Mouse (Mus musculus) stomach, embryonic 14.5 days (tissue): ENCODE data around the gene Rpgrip1l. TPM values are rescaled to one million over a fixed set of nuclear protein-coding genes. Genes with fewer than 3 reads are reported as not detected.
A peak's percentile ranks its signal among the peaks of the same experiment; 100 is the strongest.

Source experiments
- ATAC-seq: fragments of 200-750 bp; cut with Nextera tagmentation; 2 replicates; pipeline ENCODE4 v1.8.0; 2017; ENCODE audit warnings: low read depth, moderate TSS enrichment; ENCODE audit not compliant: insufficient number of reproducible peaks, insufficient read depth, low FRiP score
- H3K27ac ChIP-seq: fragments of 300-500 bp; sonication (generic); 2 replicates; pipeline ENCODE4 v1.5.1; 2014; ENCODE audit warnings: mild to moderate bottlenecking, low read length, moderate library complexity, mixed read lengths
- H3K27me3 ChIP-seq: fragments of 300-500 bp; sonication (generic); 2 replicates; pipeline ENCODE4 v1.6.1; 2014; ENCODE audit warnings: low read length, control low read depth, mixed read lengths; ENCODE audit not compliant: control insufficient read depth, insufficient read depth
- H3K36me3 ChIP-seq: fragments of 300-500 bp; sonication (generic); 2 replicates; pipeline ENCODE4 v1.6.1; 2014; ENCODE audit warnings: mild to moderate bottlenecking, control low read depth, low read length, moderate library complexity, mixed read lengths; ENCODE audit not compliant: control insufficient read depth, insufficient read depth
- H3K4me1 ChIP-seq: fragments of 300-500 bp; sonication (generic); 2 replicates; pipeline ENCODE4 v1.6.1; 2014; ENCODE audit warnings: low read length, control low read depth, mixed read lengths; ENCODE audit not compliant: control insufficient read depth, insufficient read depth
- H3K4me2 ChIP-seq: fragments of 300-500 bp; sonication (generic); replicated peaks from 2 replicates; pipeline ENCODE4 v1.6.1; 2014; ENCODE audit warnings: low read depth, low read length, control low read depth
- H3K4me3 ChIP-seq: fragments of 300-500 bp; sonication (generic); 2 replicates; pipeline ENCODE4 v1.5.1; 2014; ENCODE audit warnings: low read depth, low read length, control low read depth
- H3K9ac ChIP-seq: fragments of 300-500 bp; sonication (generic); replicated peaks from 2 replicates; pipeline ENCODE4 v1.6.1; 2014; ENCODE audit warnings: low read depth, mild to moderate bottlenecking, control low read depth, low read length, moderate library complexity, mixed read lengths
- H3K9me3 ChIP-seq: fragments of 300-500 bp; sonication (generic); 2 replicates; pipeline ENCODE4 v1.6.1; 2016; ENCODE audit warnings: low read depth, low read length, control low read depth; ENCODE audit not compliant: control insufficient read depth
- WGBS: fragments of 180-500 bp; shearing (Covaris S2); extraction: QIAGEN DNeasy Blood & Tissue Kit; methylation state at CpG from one replicate; pipeline ENCODE4 v1.1.7; 2014; 5-methylcytosine and 5-hydroxymethylcytosine counted together
- polyA plus RNA-seq: library from polyadenylated mRNA; unstranded; fragments of >200 nt; fragmentation: Nextera tagmentation; extraction: Ambion mirVana; gene quantifications from 2 replicates; pipeline ENCODE4 v1.2.1, GENCODE M21; 2014

The Rpgrip1l gene
- polyA plus RNA-seq, 1 experiment from 2014 or later = 9.5 TPM

DNA sequence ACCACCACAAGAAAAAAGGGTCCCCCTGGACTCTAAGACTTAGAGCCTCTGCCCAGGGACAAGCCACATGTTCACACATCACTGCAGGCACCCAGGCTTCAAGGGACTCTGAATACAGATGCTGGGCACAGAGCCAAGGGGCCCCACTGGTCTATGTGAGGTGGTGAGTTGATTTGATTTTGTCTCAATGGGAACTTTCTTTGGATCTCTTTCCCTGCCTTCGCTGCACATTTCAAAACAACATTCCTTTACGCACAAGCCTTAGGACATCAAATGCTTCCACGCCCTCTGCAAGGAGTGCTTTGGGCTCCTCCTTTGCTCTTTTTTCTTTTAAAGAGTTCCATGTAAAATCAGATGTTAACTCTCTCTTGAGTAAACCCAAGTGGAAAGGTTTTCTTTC, 115.0 kb downstream of the Rpgrip1l start:
- H3K27me3 ChIP-seq = no peaks in the 10 kb centered on the region
- ATAC-seq = no peak
- H3K4me2 ChIP-seq = no peak overlapping the region
- H3K4me3 ChIP-seq = no peak overlapping the region
- no peaks in the 10 kb centered on the region for H3K4me1 ChIP-seq
- H3K27ac ChIP-seq = no peak overlapping the region
- no peaks in the 10 kb centered on the region for H3K9me3 ChIP-seq
- no peak overlapping the region for H3K9ac ChIP-seq
- H3K36me3 ChIP-seq = no peaks in the 10 kb centered on the region
- WGBS = 54% methylated on average over 3 of the region's 3 CpGs

DNA sequence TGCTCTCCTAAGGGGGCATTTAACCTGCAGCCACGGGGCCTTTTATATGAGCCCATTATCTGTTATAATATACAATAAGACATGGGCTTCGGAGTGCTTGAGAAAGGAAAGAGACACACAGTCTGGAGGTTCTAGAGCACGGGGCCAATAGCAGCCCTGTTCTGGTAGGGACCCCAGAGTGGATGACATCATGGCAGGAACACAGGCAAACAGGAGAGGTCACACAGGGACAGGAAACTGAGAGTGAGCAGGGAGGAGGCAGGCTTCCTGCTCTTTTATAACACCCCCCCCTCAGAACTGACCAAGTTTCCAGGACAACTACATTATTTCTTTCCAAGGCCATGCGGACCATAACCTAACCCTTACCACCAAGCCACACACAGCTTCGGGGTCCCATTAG, 115.8 kb downstream of the Rpgrip1l start:
- 86% methylated on average over 5 of the region's 5 CpGs for WGBS
- ATAC-seq = no peak

DNA sequence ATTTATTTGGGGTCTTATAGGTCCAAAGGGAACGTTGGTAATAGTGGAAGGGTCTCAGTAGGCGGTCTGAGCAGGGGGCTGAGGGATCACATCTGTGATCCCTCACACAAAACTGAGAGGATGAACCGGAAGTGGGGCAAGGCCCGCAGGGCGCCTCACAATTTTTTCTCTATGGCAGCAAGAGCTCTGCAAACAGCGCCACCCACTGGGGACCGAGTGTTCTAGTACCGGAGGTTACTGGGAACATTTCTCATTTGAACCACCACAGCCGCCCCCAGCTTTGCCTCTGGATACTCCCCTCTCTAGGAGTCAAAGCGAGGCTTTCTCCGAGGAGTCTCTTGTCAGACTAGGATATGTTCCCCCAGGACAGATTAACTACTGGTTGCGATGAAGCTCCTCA, 116.4 kb downstream of the Rpgrip1l start:
- Histone ChIP-seq H3K4me1 (no peaks in the 10 kb centered on the region), H3K27ac (no peak overlapping the region), H3K36me3 (no peaks in the 10 kb centered on the region), H3K9ac (no peak overlapping the region), H3K4me2 (no peak overlapping the region), H3K9me3 (no peaks in the 10 kb centered on the region), H3K4me3 (no peak overlapping the region), H3K27me3 (no peaks in the 10 kb centered on the region)
- ATAC-seq = no peak
- whole genome bisulfite sequencing = 80% methylated on average over 12 of the region's 12 CpGs

More for the DNA sequence above, 115.8 kb downstream of the Rpgrip1l start:
- H3K9me3 ChIP-seq = no peaks in the 10 kb centered on the region
- H3K27ac ChIP-seq = no peak overlapping the region
- no peaks in the 10 kb centered on the region for H3K4me1 ChIP-seq
- no peak overlapping the region for H3K4me2 ChIP-seq
- no peak overlapping the region for H3K9ac ChIP-seq
- no peaks in the 10 kb centered on the region for H3K36me3 ChIP-seq
- no peak overlapping the region for H3K4me3 ChIP-seq
- no peaks in the 10 kb centered on the region for H3K27me3 ChIP-seq

DNA sequence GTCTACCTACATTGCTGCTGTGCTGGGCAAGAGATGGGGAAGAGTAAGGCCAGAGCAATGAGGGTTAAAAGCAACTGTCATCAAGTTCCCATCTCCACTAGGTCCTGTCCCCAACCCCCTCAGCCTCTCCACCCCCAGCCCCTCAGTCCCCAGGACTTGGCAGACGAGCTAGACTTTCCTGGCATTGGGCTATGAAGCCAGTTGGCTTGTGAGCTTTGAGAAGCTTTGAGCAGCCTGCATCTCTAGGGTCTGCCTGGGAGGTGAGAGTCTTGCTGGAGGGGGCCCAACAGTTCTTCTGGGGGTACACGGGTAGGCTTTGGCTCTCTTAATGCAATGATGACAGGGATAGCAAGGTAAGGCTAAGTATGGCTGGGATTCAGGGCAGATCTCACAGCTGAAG, 119.0 kb downstream of the Rpgrip1l start:
- Histone ChIP-seq H3K9me3 (no peaks in the 10 kb centered on the region), H3K4me3 (no peak overlapping the region), H3K36me3 (no peaks in the 10 kb centered on the region), H3K27me3 (no peaks in the 10 kb centered on the region), H3K4me1 (peaks cover 4% of the 10 kb centered on the region; the same call in 1 of the 2 replicates), H3K27ac (no peak overlapping the region), H3K4me2 (no peak overlapping the region), H3K9ac (no peak overlapping the region)
- ATAC-seq = no peak
- WGBS = 86% methylated on average over 2 of the region's 2 CpGs

DNA sequence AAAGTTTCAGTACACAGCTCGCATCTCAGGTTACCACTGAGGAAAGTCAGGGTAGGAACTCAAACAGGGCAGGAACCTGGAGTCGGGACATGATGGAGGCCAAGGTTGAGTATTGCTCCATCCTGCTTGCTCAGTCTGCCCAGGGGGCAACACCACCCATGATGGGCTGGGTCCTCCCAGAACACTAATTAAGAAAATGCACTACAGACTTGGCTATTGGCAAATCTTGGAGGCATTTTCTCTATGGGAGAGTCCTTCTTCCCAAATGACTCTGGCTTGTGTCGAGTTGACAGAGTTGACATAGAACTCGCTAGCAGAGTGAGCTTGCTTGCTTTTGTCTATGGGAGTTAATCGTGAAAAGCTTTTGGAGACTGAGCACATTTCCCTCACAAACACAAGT, 120.1 kb downstream of the Rpgrip1l start:
- Histone ChIP-seq H3K4me3 (no peak overlapping the region), H3K4me2 (no peak overlapping the region), H3K27me3 (no peaks in the 10 kb centered on the region), H3K4me1 (peaks cover 4% of the 10 kb centered on the region; the same call in 1 of the 2 replicates), H3K9me3 (no peaks in the 10 kb centered on the region), H3K9ac (no peak overlapping the region), H3K27ac (no peak overlapping the region), H3K36me3 (no peaks in the 10 kb centered on the region)
- no peak for ATAC-seq
- WGBS = 72% methylated on average over 5 of the region's 5 CpGs

DNA sequence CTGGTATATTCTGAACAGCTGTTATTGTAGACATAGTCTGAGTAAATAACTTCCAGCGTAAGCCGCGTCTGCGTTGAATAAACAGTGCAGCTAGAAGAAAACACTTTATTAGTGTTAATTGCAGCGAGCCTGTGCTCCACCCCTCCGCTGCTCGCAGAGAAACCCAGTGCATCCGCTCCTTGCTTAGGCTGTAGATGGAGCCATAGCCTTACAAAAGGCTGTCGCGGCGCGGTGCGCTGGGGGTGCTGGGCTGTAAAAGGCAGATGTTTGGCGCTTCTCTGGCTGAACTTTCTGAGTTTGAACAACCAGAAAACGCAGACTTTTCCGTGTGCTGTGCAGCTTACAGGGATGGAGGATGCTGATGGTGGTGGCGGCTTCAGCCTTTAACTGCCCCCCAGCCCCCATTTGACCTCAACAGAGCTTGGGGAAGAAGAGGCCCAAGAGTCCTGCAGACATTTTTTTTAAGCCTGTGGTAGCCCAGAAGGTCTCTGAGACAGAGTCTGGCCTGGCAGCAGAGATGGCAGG, 122.2 kb downstream of the Rpgrip1l start:
- WGBS = 3% methylated on average over 17 of the region's 17 CpGs
- Histone ChIP-seq H3K4me3 (no peak overlapping the region), H3K4me2 (peak overlapping the region; percentile 25; the same call in 1 of the 2 replicates), H3K36me3 (no peaks in the 10 kb centered on the region), H3K27me3 (no peaks in the 10 kb centered on the region), H3K27ac (no peak overlapping the region), H3K4me1 (peaks cover 4% of the 10 kb centered on the region; the same call in 1 of the 2 replicates), H3K9me3 (no peaks in the 10 kb centered on the region), H3K9ac (no peak overlapping the region)
- ATAC-seq = peak; percentile 72; the same call in 1 of the 2 replicates

DNA sequence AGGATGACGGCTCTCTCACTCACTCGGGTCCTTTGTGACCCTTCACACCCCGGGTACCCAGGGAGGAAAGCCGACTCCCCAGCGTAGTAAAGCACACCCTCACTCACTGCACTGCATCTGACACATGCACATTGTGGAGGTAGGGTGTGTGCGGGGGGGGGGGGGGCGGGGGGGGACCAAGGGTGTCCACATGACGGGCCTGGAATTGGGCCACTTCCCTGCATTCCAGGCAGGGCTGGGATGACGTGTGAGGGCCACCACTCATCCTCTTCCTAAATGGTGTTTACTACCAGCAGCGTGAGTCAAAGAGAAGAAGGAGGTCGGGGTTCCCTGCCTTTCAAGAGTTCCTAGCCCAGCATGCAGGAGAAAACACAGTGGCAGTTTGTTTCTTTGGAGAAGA, 124.9 kb downstream of the Rpgrip1l start:
- no peak overlapping the region for H3K9ac ChIP-seq
- no peak overlapping the region for H3K4me3 ChIP-seq
- peaks cover 4% of the 10 kb centered on the region; the same call in 1 of the 2 replicates for H3K4me1 ChIP-seq
- peaks cover 4% of the 10 kb centered on the region; the same call in 1 of the 2 replicates for H3K9me3 ChIP-seq
- H3K36me3 ChIP-seq = no peaks in the 10 kb centered on the region
- 65% methylated on average over 11 of the region's 11 CpGs for WGBS
- no peak overlapping the region for H3K27ac ChIP-seq
- H3K27me3 ChIP-seq = no peaks in the 10 kb centered on the region
- ATAC-seq = no peak
- no peak overlapping the region for H3K4me2 ChIP-seq

DNA sequence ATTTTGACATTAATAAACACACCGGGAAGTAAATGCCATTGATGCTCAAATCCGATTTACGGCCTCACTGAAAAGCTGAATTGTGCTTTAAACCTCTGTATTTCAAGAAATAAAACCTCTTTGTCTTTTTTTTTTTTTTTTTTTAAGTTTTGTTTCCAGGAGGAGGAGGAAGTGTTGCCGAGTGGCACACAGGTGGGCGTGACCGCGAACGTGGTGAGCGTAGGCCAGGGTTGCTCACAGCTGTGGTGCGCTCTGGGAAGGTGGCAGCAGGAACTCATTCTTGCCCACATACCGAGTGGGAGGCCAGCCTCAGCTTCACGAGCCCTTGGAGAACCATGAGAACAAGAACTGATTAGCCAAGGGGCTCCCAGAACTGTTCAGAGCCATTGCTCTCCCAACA, 126.7 kb downstream of the Rpgrip1l start:
- Histone ChIP-seq H3K4me1 (peaks cover 4% of the 10 kb centered on the region; the same call in 1 of the 2 replicates), H3K27me3 (no peaks in the 10 kb centered on the region), H3K4me2 (no peak overlapping the region), H3K9ac (no peak overlapping the region), H3K9me3 (peaks cover 4% of the 10 kb centered on the region; the same call in 1 of the 2 replicates), H3K36me3 (no peaks in the 10 kb centered on the region), H3K27ac (no peak overlapping the region), H3K4me3 (no peak overlapping the region)
- WGBS = 71% methylated on average over 12 of the region's 12 CpGs
- no peak for ATAC-seq

DNA sequence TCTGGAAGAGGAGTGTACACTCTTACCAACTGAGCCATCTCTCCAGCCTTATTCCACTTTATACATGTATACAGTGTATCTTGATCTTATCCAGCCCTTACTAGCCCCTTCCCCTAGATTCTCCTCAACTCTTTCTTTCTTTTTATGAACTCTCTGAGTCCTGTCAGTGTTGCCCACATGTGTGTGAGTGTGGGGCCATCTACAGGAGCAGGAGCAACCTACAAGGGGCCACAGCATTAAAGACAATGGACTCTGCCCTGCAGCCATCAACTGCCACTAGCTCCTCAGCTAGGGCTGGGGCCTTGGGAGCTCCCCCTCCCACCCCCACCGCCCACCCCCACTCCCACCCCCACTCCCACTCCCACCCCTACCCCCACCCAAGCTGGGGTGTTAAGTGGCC, 135.4 kb downstream of the Rpgrip1l start:
- no peak overlapping the region for H3K4me2 ChIP-seq
- no peaks in the 10 kb centered on the region for H3K4me1 ChIP-seq
- ATAC-seq = no peak
- no peak overlapping the region for H3K27ac ChIP-seq
- H3K4me3 ChIP-seq = no peak overlapping the region
- no peaks in the 10 kb centered on the region for H3K27me3 ChIP-seq
- WGBS = 25% methylated on average over 1 of the region's 1 CpGs
- no peaks in the 10 kb centered on the region for H3K36me3 ChIP-seq
- no peaks in the 10 kb centered on the region for H3K9me3 ChIP-seq
- no peak overlapping the region for H3K9ac ChIP-seq
